Mouse (Mus musculus) MEL (cell line): ENCODE results near the gene Rps6kc1. TPM values are rescaled to one million over a fixed set of nuclear protein-coding genes. Genes with fewer than 3 reads are reported as not detected.

ENCODE experiments used
- DNase-seq: peaks from one replicate; pipeline ENCODE4 v3.0.0; 2011; ENCODE audit warnings: low read depth, low spot score
- H3K27ac ChIP-seq: 2 replicates; pipeline ENCODE4 v1.5.1; 2012; ENCODE audit warnings: low read depth, mild to moderate bottlenecking, control low read depth, low read length, moderate library complexity; ENCODE audit not compliant: control insufficient read depth
- H3K27me3 ChIP-seq, 2 experiments: fragments of 150-350 bp in 1 of 2; sonication (generic) in 1 of 2; 2 replicates each; pipeline ENCODE4 v1.6.1; 2012; ENCODE audit warnings: low read length in 2 of 2, mild to moderate bottlenecking in 2 of 2, improper control_type of control experiment in 1 of 2, moderate library complexity in 1 of 2; ENCODE audit not compliant: insufficient read depth in 2 of 2, control insufficient read depth in 1 of 2
- H3K36me3 ChIP-seq, 2 experiments: 2 replicates each; pipeline ENCODE4 v1.6.1; 2012 to 2014; ENCODE audit warnings: low read length in 2 of 2, improper control_type of control experiment in 1 of 2, inconsistent platforms in 1 of 2, mild to moderate bottlenecking in 1 of 2; ENCODE audit not compliant: insufficient read depth in 2 of 2, control insufficient read depth in 1 of 2
- H3K4me1 ChIP-seq, 2 experiments: fragments of 150-350 bp in 1 of 2; sonication (generic) in 1 of 2; 2 replicates each; pipeline ENCODE4 v1.6.1; 2012; ENCODE audit warnings: low read length in 2 of 2, improper control_type of control experiment in 1 of 2, mild to moderate bottlenecking in 1 of 2; ENCODE audit not compliant: insufficient read depth in 2 of 2, control insufficient read depth in 1 of 2
- H3K4me3 ChIP-seq, 2 experiments: fragments of 150-350 bp in 1 of 2; sonication (generic) in 1 of 2; 2 replicates each; pipeline ENCODE4 v1.5.1; 2012; ENCODE audit warnings: low read depth in 2 of 2, low read length in 2 of 2, mild to moderate bottlenecking in 2 of 2, moderate library complexity in 2 of 2, control low read depth in 1 of 2, improper control_type of control experiment in 1 of 2; ENCODE audit not compliant: control insufficient read depth in 1 of 2, insufficient read depth in 1 of 2
- H3K79me2 ChIP-seq: 2 replicates; pipeline ENCODE4 v1.6.1; 2012; ENCODE audit warnings: mild to moderate bottlenecking, low read length, moderate library complexity; ENCODE audit not compliant: control insufficient read depth, poor library complexity, insufficient read depth
- H3K9ac ChIP-seq: 2 replicates; pipeline ENCODE4 v1.6.1; 2012; ENCODE audit warnings: low read depth, mild to moderate bottlenecking, control low read depth, low read length, moderate library complexity; ENCODE audit not compliant: control insufficient read depth, poor library complexity, severe bottlenecking
- H3K9me3 ChIP-seq: fragments of 150-350 bp; sonication (generic); replicated peaks from 2 replicates; pipeline ENCODE4 v1.6.1; 2012; ENCODE audit warnings: mild to moderate bottlenecking, low read length, improper control_type of control experiment, moderate library complexity; ENCODE audit not compliant: insufficient read depth
- BHLHE40 ChIP-seq: IDR thresholded peaks from 2 replicates; pipeline ENCODE4 v1.6.1; 2012; ENCODE audit warnings: low read depth, mild to moderate bottlenecking, inconsistent platforms, low read length, improper control_type of control experiment, borderline replicate concordance
- CHD2 ChIP-seq: IDR thresholded peaks from 2 replicates; pipeline ENCODE4 v1.6.1; 2011; ENCODE audit warnings: low read length, improper control_type of control experiment
- E2F4 ChIP-seq: IDR thresholded peaks from 2 replicates; pipeline ENCODE4 v1.6.1; 2011; ENCODE audit warnings: low read depth, low read length, improper control_type of control experiment, borderline replicate concordance
- ELF1 ChIP-seq: IDR thresholded peaks from 2 replicates; pipeline ENCODE4 v1.6.1; 2014; ENCODE audit warnings: low read depth, mild to moderate bottlenecking, inconsistent platforms, low read length, improper control_type of control experiment, moderate library complexity
- EP300 ChIP-seq, 2 experiments: IDR thresholded peaks; 2 replicates each; pipeline ENCODE4 v1.6.1; 2011; ENCODE audit warnings: improper control_type of control experiment in 2 of 2, low read length in 2 of 2, low read depth in 1 of 2, mild to moderate bottlenecking in 1 of 2
- GABPA ChIP-seq: IDR thresholded peaks from 2 replicates; pipeline ENCODE4 v1.6.1; 2012; ENCODE audit warnings: low read depth, mild to moderate bottlenecking, inconsistent platforms, low read length, improper control_type of control experiment, moderate library complexity
- GATA1 ChIP-seq: IDR thresholded peaks from 2 replicates; pipeline ENCODE4 v1.6.1; 2011; ENCODE audit warnings: low read depth, low read length, improper control_type of control experiment
- JUND ChIP-seq: IDR thresholded peaks from 2 replicates; pipeline ENCODE4 v1.6.1; 2011; ENCODE audit warnings: low read depth, mild to moderate bottlenecking, improper control_type of control experiment, low read length
- KAT2A ChIP-seq: conservative IDR thresholded peaks from 2 replicates; pipeline ENCODE4 v1.6.1; 2012; ENCODE audit warnings: low read depth, low read length, improper control_type of control experiment, inconsistent platforms
- MAX ChIP-seq: IDR thresholded peaks from 2 replicates; pipeline ENCODE4 v1.6.1; 2011; ENCODE audit warnings: low read length, improper control_type of control experiment
- MEF2A ChIP-seq: IDR thresholded peaks from 2 replicates; pipeline ENCODE4 v1.6.1; 2014; ENCODE audit warnings: low read depth, mild to moderate bottlenecking, inconsistent platforms, low read length, improper control_type of control experiment; ENCODE audit not compliant: poor library complexity, insufficient replicate concordance, severe bottlenecking; ENCODE audit errors: extremely low read depth
- MXI1 ChIP-seq: IDR thresholded peaks from 2 replicates; pipeline ENCODE4 v1.6.1; 2011; ENCODE audit warnings: mild to moderate bottlenecking, low read depth, low read length, improper control_type of control experiment
- NELFE ChIP-seq: IDR thresholded peaks from 2 replicates; pipeline ENCODE4 v1.6.1; 2011; ENCODE audit warnings: low read depth, low read length, improper control_type of control experiment
- NRF1 ChIP-seq: IDR thresholded peaks from 2 replicates; pipeline ENCODE4 v1.6.1; 2014; ENCODE audit warnings: low read depth, mild to moderate bottlenecking, inconsistent platforms, low read length, improper control_type of control experiment, moderate library complexity; ENCODE audit not compliant: poor library complexity, insufficient read depth, severe bottlenecking
- POLR2A ChIP-seq, 2 experiments: IDR thresholded peaks; 2 replicates each; pipeline ENCODE4 v1.6.1; 2011 to 2012; ENCODE audit warnings: low read length in 2 of 2, mild to moderate bottlenecking in 2 of 2, control low read depth in 1 of 2, improper control_type of control experiment in 1 of 2, low read depth in 1 of 2, moderate library complexity in 1 of 2; ENCODE audit not compliant: control insufficient read depth in 1 of 2, insufficient read depth in 1 of 2, poor library complexity in 1 of 2
- POLR2AphosphoS2 ChIP-seq: IDR thresholded peaks from 2 replicates; pipeline ENCODE4 v1.6.1; 2011; ENCODE audit warnings: low read length, improper control_type of control experiment
- RAD21 ChIP-seq: IDR thresholded peaks from 2 replicates; pipeline ENCODE4 v1.6.1; 2011; ENCODE audit warnings: mild to moderate bottlenecking, low read depth, low read length, improper control_type of control experiment
- RCOR1 ChIP-seq: IDR thresholded peaks from 2 replicates; pipeline ENCODE4 v1.6.1; 2012; ENCODE audit warnings: low read depth, mild to moderate bottlenecking, inconsistent platforms, low read length, improper control_type of control experiment
- SIN3A ChIP-seq: IDR thresholded peaks from 2 replicates; pipeline ENCODE4 v1.6.1; 2012; ENCODE audit warnings: low read length, improper control_type of control experiment, inconsistent platforms
- SMC3 ChIP-seq: IDR thresholded peaks from 2 replicates; pipeline ENCODE4 v1.6.1; 2011; ENCODE audit warnings: low read depth, low read length, improper control_type of control experiment
- USF1 ChIP-seq: IDR thresholded peaks from 2 replicates; pipeline ENCODE4 v1.6.1; 2014; ENCODE audit warnings: low read depth, mild to moderate bottlenecking, inconsistent platforms, low read length, improper control_type of control experiment, moderate library complexity
- ZC3H11A ChIP-seq: IDR thresholded peaks from 2 replicates; pipeline ENCODE4 v1.6.1; 2012; ENCODE audit warnings: low read depth, mild to moderate bottlenecking, inconsistent platforms, low read length, improper control_type of control experiment
- polyA plus RNA-seq, 2 experiments: library from polyadenylated mRNA; stranded (reverse) in 1 of 2; unstranded in 1 of 2; fragments of >175 nt in 1 of 2; fragments of >200 nt in 1 of 2; gene quantifications; 2 replicates each; pipeline versions ENCODE4 v1.2.1 to v1.2.4; 2012; ENCODE audit warnings: low replicate concordance in 2 of 2, low read depth in 1 of 2; ENCODE audit not compliant: insufficient read length in 2 of 2, insufficient read depth in 1 of 2, missing spikeins in 1 of 2
- total RNA-seq: library from RNA; depleted of rRNA; stranded (reverse); fragments of 300-350 nt; gene quantifications from 2 replicates; pipeline ENCODE4 v1.2.3, GENCODE M21; 2012

Gene Rps6kc1
- total and polyA plus RNA-seq, 3 experiments = 26.2 to 26.5 TPM; not detected in 1

DNA sequence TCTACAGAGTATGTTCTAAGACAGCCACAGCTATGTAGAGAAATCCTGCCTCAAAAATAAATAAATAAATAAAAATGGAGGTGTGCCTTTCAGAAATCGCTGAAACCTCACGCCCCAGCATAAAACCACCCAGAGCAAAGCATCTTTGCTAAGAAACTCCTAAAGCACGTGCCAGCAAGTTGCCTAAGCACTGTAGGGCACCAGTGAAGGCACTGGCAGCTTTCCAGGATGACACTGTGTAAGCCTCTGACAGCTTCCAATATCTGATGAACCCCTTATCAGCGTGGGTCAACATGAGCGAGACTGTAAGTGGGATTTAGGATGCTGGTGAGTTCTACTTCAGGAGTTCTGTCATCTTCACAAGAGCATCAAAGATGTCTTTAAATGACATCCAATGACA, 39.4 kb upstream of the Rps6kc1 start:
- H3K79me2 ChIP-seq = no peaks in the 10 kb centered on the region
- no peak overlapping the region for H3K4me3 ChIP-seq
- H3K27me3 ChIP-seq = no peaks in the 10 kb centered on the region
- TF ChIP-seq GATA1 = peak; percentile 59
- peak; percentile 34; the same call in 1 of the 2 replicates for TF ChIP-seq MXI1
- peak; percentile 29; the same call in 1 of the 2 replicates for TF ChIP-seq SIN3A
- no peak for TF ChIP-seq EP300 (IDR thresholded peaks at IDR 0.05; ENCODE audit: low read depth in 1 of 2, low read length in 2 of 2)
- peak; percentile 57 for TF ChIP-seq MAX
- TF ChIP-seq BHLHE40 = peak; percentile 65
- no peak for TF ChIP-seq POLR2AphosphoS2
- peaks cover 0 to 2% of the 10 kb centered on the region in 2 experiments; a peak in 1 of 4 replicates for H3K4me1 ChIP-seq
- peak; percentile 29 for DNase-seq
- H3K36me3 ChIP-seq = peaks cover 0 to 3% of the 10 kb centered on the region in 2 experiments; a peak in 2 of 4 replicates
- no peak overlapping the region for H3K9ac ChIP-seq
- H3K9me3 ChIP-seq = no peaks in the 10 kb centered on the region
- H3K27ac ChIP-seq = no peak overlapping the region

DNA sequence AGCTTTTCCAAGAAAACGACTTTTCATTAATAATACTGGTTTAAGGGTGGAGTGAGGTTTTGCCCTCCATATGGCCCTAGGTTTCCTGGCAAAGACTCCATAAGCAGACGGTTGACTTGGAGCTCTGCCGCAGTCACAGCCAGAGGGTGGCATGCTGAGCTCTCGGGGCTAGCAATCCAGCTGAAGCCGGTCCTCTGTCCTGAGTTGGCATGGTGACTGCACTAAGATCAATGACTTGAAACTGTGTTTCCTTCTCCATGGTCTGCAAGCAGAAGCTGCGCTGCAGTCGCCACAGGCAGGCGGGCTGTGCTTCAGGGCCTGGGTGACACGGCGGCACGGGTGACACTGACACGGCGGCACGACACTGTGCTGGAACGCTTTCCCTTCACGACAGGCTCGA, 37.3 kb upstream of the Rps6kc1 start:
- H3K36me3 ChIP-seq = peaks cover 0 to 3% of the 10 kb centered on the region in 2 experiments; a peak in 3 of 4 replicates
- no peaks in the 10 kb centered on the region for H3K9me3 ChIP-seq
- H3K79me2 ChIP-seq = no peaks in the 10 kb centered on the region
- TF ChIP-seq RCOR1 = no peak
- TF ChIP-seq USF1 = no peak
- TF ChIP-seq ZC3H11A = no peak
- no peak for TF ChIP-seq NRF1
- no peak for TF ChIP-seq POLR2AphosphoS2
- no peak for TF ChIP-seq NELFE
- TF ChIP-seq MAX = no peak
- TF ChIP-seq RAD21 = no peak
- no peak for TF ChIP-seq KAT2A
- TF ChIP-seq MEF2A = no peak
- TF ChIP-seq ELF1 = no peak
- TF ChIP-seq POLR2A (IDR thresholded peaks at IDR 0.05; ENCODE audit: control insufficient read depth in 1 of 2, insufficient read depth in 1 of 2, low read depth in 1 of 2, low read length in 2 of 2, poor library complexity in 1 of 2) = no peak
- TF ChIP-seq JUND = no peak
- TF ChIP-seq E2F4 = no peak
- no peak for TF ChIP-seq GABPA
- no peak for TF ChIP-seq SMC3
- no peak for TF ChIP-seq CHD2
- no peaks in the 10 kb centered on the region for H3K27me3 ChIP-seq
- peaks cover 0 to 2% of the 10 kb centered on the region in 2 experiments; a peak in 1 of 4 replicates for H3K4me1 ChIP-seq
- no peak overlapping the region for H3K27ac ChIP-seq
- H3K9ac ChIP-seq = no peak overlapping the region
- no peak for DNase-seq
- H3K4me3 ChIP-seq = no peak overlapping the region
